Mouse (Mus musculus) layer of hippocampus, adult 9-10 months (tissue): ENCODE measurements around the gene Tfe3.
"Not testable (repeated sequence)": the region's sequence is repeated elsewhere in the genome, so short reads cannot be mapped to it uniquely, and the experiment has no call there.

ENCODE experiments used
- DNase-seq: peaks from one replicate; pipeline ENCODE4 v3.0.0; 2022; ENCODE audit warnings: low spot score

Tfe3 gene

DNA sequence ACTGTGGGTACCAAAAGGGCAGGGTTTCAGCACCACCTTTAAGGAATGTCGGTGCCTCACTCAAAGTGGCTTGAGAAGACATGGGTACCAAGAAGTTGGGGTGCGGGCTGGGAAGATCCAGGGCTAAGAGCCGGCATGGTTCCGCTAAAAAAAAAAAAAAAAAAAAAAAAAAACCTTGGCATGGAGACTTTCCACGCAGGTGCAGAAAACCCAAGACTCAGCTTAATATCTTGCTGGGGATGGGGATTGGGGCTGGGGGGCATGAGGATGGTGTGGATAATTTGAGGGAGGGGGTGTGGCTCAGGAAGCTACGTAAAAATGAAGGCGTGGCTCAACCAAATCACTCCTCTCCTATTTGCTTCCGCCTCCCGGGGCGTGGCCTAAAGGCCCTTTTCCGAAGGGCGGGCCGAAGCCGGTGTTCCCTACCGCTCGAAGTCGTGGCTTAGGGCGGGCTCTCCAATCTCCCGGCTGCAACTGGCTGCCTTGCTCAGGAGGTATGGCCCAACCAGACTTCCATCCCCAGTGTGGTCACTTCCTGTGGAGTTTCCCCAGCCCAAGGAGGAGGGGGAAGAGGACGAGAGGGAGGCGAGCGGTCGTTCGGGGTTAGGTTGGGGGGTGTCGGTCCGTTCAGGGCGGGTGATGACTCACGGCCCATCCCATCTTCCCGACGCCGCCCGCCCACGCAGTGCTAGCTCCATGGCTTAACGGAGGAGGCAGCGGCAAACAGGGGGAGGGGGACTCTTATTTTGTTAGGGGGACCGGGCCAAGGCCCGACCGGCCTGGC lies at the start of gene Tfe3:
Tfe3 (plus strand) TSS at position 424 of the 784 bp plus-strand sequence.
- peak; percentile 56 for DNase-seq

GRCm38 (mm10) chrX:7713764-7714134 lies 48.6 kb upstream of the Tfe3 start:
- DNase-seq: not testable (repeated sequence)

- peak; percentile 91 for DNase-seq
Observed at GRCm38 (mm10) chrX:7714135-7714899, 48.0 kb upstream of the Tfe3 start, which contains the start of gene Wdr45. Wdr45 (plus strand) TSS chrX:7714333.

DNA sequence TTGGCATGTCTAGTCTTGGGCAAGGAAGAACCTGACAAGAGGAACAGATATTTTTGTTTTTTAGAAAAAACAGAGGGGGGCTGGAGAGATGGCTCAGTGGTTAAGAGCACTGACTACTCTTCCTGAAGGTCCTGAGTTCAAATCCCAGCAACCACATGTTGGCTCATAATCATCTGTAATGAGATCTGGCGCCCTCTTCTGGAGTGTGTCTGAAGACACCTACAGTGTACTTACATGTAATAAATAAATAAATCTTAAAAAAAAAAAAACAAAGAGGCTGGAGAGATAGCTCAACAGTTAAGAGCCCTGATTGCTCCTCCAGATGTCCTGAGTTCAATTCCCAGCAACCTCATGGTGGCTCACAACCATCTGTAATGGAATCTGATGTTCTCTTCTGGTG lies 46.3 kb upstream of the Tfe3 start:
- DNase-seq: not testable (repeated sequence)

DNA sequence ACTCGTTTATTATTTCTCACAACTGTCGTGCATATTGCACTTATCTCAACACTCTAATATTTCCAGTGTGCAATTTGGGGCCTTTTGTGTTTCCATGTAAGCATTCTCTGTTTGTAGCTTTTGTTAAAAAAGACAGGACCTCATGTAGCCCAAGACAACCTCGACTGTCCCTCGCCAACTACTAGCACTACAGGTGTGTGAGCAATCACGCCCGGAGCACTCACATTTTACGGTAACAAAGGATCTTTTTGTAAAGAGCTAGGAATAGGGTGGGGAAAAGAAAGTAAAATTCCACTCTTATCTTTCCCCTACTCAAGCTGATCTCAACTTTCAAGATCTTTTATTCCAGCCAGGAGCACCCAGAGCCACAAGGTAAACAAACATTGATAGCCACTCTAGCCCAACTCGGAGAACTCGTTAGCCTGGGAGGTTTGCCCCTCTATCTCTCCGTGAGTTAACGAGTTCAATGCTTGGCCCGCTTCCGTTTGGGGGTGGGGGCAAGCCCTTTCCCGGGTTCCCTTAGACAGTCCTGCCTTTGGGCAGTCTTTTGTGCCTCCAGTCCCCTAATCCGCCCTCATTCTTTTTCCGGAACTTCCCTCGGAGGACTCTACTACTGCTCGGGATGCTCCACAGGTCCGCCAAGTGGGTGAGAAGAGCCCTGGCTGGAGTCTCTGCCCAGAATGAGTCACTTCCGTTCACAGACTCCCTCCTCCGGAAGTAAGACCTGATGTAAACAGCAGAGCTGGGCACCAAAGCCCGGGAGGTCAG lies 40.7 kb upstream of the Tfe3 start, which contains the start of gene Gm45208:
Gm45208 (plus strand) TSS at position 732 of the 768 bp plus-strand sequence.
- peak; percentile 50 for DNase-seq

- DNase-seq: no peak
Observed at GRCm38 (mm10) chrX:7722282-7722611, 40.1 kb upstream of the Tfe3 start.

- no peak for DNase-seq
Observed at GRCm38 (mm10) chrX:7722691-7723090, 39.7 kb upstream of the Tfe3 start.

DNA sequence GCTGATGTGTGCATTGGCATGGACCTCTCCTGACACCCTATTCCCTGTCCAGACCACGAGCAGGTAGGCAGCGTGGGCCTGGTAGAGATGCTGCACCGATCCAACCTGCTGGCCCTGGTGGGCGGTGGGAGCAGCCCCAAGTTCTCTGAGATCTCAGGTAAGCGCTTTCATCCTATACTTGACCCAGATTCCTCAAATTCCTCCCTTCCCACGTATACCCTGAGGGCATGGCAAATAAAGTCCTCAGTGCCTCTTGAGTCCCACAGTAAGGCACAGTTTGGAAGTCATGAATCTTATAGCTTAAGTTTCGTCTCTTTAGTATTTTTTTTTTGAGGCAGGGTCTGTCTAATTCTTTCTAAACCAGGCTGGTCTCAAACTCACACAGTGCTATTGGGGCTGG lies 38.2 kb upstream of the Tfe3 start:
- DNase-seq: no peak

DNA sequence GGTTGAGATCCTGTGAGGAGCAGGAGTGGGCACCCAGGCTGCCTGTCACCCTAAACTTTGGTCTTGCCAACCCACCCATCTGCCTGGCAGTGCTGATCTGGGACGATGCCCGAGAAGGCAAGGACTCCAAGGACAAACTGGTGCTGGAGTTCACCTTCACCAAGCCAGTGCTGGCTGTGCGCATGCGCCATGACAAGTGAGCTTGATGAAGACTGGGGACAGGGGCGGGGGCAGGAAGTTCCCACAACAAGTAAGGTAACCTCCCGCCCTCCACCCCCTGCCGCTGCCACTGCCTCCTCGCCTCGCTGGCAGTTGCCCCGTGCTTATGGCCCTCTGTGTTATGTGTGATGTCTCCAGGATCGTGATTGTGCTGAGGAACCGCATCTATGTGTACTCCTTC lies 36.5 kb upstream of the Tfe3 start:
- DNase-seq: no peak

DNA sequence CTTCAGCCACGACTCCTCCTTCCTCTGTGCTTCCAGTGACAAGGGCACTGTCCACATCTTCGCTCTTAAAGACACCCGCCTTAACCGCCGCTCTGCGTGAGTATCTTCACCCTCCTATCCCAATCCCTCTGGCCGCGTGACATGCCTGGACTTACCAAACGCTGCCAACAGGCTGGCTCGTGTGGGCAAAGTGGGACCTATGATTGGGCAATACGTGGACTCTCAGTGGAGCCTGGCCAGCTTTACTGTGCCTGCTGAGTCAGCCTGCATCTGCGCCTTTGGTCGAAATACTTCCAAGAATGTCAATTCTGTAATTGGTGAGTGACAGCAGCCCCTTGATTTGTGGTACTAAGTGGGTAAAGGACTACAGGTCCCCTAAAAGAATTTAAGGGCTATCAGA lies 35.2 kb upstream of the Tfe3 start:
- DNase-seq: no peak

GRCm38 (mm10) chrX:7728215-7728921 lies 34.0 kb upstream of the Tfe3 start, which contains the start of gene Praf2:
Praf2 (plus strand) TSS chrX:7728439.
- DNase-seq: peak; percentile 76

GRCm38 (mm10) chrX:7728922-7729265 lies 33.5 kb upstream of the Tfe3 start:
- no peak for DNase-seq

DNA sequence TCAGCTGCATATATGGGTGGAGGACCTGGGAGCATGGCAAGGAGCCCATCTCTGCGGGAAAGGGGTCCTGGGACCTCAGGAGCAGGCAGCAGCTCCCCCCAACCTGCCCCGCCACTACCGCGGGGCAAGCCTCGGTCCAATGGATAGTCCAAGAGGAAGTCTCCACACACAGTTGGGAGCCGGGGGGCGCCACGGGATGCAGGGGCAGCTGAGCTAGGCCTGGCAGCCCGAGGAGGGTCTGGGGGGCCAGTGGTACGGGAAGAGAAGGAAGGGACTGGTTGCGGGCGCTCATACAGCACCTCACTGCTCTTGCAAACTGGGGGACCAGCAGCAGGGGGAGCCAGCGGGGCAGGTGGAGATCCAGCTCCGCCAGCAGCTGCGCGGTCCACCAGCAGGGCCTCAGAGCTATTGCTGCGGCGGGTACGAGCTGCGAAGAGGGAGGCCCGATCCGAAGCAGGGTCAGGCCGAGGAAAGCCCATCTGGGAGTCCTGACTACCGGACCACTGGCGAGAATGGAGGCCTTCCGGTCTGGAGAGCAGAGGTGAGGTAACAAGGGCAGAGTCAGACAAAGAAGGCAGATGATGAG lies 28.7 kb upstream of the Tfe3 start:
- DNase-seq: no peak

- no peak for DNase-seq
Observed at GRCm38 (mm10) chrX:7739336-7740081, 22.9 kb upstream of the Tfe3 start.

DNA sequence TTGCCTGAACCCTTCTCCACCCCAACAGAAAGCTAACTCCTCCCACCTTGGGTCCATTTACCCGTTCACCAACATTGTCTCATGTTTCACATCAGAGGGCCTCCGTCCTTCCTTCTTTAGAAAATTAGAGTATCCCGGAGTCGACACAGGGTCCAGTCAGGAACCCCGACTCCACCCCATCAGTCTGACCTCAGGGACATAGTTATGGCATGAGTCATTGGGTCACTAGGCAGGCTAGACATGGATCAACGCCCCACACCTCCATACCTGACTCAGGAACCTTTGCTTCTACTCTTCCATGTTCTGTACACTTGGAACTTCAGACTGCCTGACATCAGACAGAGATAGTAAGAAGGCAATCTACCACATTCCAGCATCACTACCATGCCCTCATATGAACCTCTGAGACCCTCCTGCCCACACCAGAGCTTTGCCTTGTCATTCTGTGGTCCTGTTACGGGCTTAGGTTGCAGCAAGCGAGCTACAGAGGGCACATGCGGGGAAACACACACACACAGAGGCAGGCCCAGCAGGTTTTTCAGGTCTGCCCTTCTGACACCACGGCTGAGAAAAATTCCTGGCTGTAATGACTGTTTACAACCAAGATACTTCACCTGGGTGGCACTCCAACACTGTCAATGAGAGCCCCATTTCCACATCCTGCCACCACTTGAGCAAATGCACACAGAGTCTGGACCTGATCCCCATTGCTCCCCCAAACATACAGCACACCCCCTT lies 22.1 kb upstream of the Tfe3 start:
- no peak for DNase-seq

DNA sequence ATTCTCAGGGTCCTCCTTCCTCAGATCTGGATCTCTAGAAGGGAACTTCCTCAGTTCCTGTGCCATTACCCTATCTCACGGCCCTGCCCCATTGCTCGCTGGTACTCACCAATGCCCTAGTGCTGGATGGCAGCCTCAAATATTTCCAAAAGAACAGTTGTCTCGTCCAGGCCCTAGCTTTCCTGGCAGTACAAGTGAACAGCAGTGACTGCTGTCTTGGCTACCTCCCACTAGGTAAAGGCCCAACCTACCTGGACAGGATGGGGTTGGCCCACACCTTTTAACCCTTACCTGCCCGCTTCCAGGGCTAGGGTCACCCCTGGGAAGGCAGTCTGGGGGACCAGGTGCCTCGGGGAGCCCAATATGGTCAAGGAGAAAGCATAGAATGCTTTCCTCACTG lies 21.3 kb upstream of the Tfe3 start:
- DNase-seq: no peak

DNA sequence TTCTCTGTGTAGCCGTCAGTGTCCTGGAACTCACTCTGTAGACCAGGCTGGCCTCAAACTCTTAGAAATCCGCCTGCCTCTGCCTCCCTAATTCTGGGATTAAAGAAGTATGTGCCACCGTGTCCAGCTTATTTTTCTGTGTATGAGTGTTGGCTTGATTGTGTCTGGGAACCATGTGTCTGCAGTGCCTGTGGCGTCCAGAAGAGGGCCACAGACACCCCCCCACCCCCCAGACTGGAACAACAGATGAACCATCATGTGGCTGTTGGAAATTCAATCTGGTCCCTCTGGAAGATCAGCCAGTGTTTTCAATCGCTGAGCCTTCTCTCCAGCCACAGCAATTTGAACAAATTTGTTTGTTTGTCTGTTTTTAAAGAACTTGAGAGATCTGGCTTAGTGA lies 18.9 kb upstream of the Tfe3 start:
- DNase-seq: no peak

DNA sequence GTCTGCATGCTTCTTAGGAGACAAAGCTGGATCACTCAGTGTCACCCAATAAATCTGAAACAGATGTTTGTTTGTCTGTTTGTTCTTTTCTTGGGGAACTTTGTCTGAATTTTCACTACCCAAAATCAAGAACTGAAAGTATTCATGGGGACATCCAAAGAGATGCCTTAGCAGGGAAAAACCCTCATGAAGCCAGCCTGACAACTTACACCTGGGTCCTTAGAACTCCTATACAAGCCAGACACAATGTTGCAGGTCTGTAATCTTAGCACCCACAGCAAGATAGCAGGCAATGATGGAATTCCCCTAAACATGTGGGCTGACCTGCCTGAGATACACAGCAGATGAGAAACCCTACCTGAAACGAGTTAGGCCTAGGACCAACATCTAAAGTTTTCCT lies 17.4 kb upstream of the Tfe3 start:
- no peak for DNase-seq

DNA sequence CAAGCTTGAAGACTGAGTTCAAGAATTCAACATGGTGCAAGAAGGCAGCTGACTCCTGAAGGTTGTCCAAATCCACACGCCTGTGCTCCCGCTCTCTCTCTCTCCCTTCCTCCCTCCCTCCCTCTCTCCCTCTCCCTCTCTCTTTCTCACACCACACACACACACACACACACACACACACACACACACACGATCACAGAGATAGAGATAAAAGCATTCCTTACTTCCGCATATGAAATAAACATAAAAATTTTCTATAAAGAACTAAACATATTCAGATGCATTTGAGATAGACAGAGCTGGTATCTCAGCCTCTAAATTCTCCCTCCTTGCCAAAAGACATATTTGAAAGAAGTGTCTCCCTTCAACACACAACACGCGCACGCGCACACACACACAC lies 16.9 kb upstream of the Tfe3 start:
- DNase-seq: no peak

DNA sequence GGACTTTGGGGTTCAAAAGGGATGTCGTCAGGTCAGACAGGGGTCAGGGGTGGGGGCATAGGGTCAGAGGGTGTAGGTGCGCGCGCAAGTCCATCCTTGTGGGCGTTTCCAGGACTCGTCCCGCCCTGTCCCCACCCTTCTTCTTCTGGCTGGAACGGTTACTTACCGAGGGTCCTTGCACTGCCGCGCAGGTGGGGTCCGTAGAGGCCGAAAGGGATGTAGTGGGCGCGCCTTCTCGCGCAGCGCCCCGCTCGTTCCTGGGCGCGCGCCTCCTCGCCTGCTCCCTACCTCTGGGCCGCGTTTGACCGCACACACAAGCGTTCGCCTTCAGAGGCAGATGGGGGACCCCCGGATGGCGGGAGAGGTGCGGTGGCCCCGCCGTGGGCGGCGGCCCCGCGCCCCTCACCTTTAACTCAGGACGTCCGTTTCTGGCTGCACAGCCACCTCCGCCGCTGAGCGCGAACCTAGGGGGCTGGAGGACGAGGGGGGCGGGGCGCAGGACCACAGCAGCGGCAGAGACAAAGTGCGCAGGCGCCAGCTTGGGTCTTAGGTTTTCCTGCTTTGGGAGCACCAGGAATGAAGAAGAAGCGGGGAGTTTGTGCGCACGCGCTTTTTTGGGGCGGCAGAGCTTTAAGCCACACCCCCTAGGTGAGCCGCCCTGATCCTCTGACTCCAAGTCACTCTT lies 11.8 kb upstream of the Tfe3 start, which contains the start of gene Ccdc120:
Ccdc120 (minus strand) TSS at position 474 of the 685 bp plus-strand sequence.
- DNase-seq: no peak
